Mouse (Mus musculus): ENCODE results near the gene Gramd2.

Gene Gramd2

GRCm38 (mm10) chr9:59679678-59680533, at the start of gene Gramd2:
Gramd2 (plus strand) TSS chr9:59680144.
- no peak for DNase-seq (ENCODE audit: low read depth)

GRCm38 (mm10) chr9:59638372-59638771, 41.6 kb upstream of the Gramd2 start:
- DNase-seq (ENCODE audit: low read depth): no peak

- DNase-seq (ENCODE audit: low read depth): no peak
Measured at GRCm38 (mm10) chr9:59639936-59640335, 40.0 kb upstream of the Gramd2 start.

GRCm38 (mm10) chr9:59641320-59641719, 38.6 kb upstream of the Gramd2 start:
- no peak for DNase-seq (ENCODE audit: low read depth)

- DNase-seq (ENCODE audit: low read depth): no peak
Measured at GRCm38 (mm10) chr9:59649911-59650310, 30.0 kb upstream of the Gramd2 start.

DNA sequence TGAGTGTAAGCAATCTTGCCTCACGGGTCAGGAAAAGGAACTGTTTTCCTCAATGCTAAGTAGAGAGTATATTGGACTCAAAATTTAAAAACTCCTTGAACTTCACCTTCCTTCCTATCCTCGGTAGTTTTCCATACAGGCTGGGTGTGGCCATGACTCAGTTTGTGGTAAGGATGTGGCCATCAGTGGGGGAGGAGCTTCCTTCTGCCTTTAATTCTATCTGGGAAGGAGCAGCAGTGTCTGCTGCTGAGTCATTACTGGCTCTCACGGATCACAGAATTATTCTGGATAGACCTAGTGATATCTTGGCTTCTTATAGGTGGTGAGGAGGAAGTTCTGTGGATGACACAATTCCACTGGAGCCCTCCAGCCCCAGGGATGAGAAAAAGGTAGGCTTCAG, 26.6 kb upstream of the Gramd2 start:
- DNase-seq (ENCODE audit: low read depth): no peak

- DNase-seq (ENCODE audit: low read depth): no peak
Measured at GRCm38 (mm10) chr9:59654450-59654983, 25.4 kb upstream of the Gramd2 start.

- peak; percentile 95 for DNase-seq (ENCODE audit: low read depth)
Measured at GRCm38 (mm10) chr9:59655958-59656634, 23.8 kb upstream of the Gramd2 start, which contains the start of gene Pkm. Pkm (plus strand) TSS chr9:59656368.

DNA sequence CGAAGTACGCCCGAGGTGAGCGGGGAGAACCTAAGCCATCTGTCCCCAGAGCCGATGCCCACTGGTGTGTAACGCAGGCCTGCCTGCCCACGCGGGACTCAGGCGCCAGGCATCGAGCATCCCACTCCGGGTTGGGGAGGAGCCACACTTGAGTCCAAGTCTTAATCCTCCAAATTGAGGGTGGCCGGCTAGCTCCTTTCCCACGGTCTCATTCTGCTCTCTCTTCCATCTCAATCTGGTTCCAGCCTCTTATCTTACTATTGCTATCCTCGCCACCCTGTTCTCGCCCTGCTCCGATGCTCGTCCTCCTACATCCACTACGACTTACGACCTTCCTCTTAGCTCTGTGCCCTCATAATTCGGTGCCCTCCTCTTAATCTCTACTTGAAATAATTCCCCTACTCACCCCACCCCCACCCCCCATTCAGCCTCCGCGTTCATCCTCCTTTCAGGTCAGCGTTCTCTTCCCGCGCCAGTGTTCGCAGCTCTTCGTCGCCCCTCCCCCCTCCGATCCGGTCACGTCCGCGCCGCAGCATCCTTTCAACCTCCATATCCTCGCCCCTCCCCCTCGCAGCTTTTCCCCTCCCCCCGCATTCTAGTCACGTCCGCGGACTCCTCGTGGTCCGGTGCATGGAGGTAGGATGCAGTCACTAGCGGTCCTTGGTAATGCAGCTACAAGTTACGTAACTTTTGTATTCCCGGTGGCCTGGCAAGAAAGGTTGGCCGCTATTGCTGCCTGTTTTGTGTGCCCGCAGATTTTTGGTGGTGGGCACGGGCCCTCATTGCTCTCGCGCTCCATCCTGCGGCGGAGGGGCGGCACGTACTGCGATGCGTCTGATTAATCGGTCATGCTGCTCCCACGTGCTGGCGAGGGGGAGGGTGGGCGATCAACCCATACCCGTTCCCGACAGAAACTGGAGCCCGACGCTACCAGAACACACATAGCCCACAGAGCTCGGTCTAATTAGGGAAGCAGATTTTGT, 23.0 kb upstream of the Gramd2 start:
- no peak for DNase-seq (ENCODE audit: low read depth)

GRCm38 (mm10) chr9:59658146-59658545, 21.8 kb upstream of the Gramd2 start:
- DNase-seq (ENCODE audit: low read depth): no peak

GRCm38 (mm10) chr9:59659036-59660026, 20.6 kb upstream of the Gramd2 start:
- peak; percentile 84 for DNase-seq (ENCODE audit: low read depth)

DNA sequence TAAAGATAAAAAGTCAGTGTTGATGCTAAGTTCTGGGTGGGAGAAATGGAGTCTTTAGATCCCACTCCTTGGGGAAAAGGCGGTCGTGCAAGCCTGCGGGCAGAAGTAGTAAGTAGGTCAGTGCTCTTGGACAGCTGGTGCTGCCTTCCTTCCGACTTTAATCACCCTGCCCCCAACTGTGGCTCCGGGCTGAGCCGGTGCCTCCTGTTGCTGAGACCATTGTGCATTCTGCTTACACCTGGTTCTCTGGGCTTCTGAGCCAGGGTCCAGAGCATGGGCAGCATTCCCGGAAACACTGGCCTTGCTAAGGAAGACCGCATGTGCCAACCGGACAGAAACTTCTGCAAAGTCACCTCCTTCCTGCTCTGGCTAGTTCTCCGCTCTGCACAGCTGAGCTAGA, 19.5 kb upstream of the Gramd2 start:
- DNase-seq (ENCODE audit: low read depth): no peak

DNA sequence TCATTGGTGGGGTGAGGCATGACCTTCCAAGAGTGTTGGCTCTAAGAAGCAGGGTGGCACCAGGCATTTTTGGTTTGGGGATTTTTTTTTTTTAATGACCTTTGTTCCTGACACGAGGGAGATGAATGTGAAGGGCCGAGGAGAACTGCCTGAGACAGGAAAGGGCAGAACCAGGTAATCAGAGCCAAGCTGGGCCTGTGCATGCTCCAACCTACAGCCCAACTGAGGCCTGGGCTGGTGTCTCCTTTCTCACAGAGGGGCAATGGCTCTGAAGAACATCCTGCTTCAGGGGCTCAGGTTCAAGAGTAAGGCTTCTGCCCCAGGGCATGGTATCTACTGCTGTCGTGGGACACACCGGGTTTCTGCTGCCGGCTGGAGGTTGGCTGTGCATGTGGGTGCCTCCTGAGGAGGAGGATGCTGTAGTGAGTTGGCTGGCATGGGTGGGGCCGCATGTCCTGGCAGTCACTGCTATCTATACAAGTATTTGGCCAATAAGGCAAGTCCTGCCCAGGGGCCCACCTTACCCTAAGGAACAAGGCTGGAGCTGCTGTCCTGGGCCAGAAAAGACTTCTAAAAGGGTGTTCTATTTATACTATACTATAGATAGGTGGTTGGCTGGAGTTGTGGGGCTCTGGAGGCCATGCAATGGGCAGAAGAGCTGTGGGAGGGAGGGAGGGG, 18.5 kb upstream of the Gramd2 start:
- DNase-seq (ENCODE audit: low read depth): no peak

- no peak for DNase-seq (ENCODE audit: low read depth)
Measured at GRCm38 (mm10) chr9:59663226-59663625, 16.7 kb upstream of the Gramd2 start.

GRCm38 (mm10) chr9:59663957-59664356, 16.0 kb upstream of the Gramd2 start:
- DNase-seq (ENCODE audit: low read depth): no peak

- no peak for DNase-seq (ENCODE audit: low read depth)
Measured at GRCm38 (mm10) chr9:59664664-59665256, 15.2 kb upstream of the Gramd2 start.

- DNase-seq (ENCODE audit: low read depth): no peak
Measured at GRCm38 (mm10) chr9:59666016-59666415, 13.9 kb upstream of the Gramd2 start.

GRCm38 (mm10) chr9:59666813-59667212, 13.1 kb upstream of the Gramd2 start:
- DNase-seq (ENCODE audit: low read depth): no peak

GRCm38 (mm10) chr9:59667250-59667649, 12.7 kb upstream of the Gramd2 start:
- DNase-seq (ENCODE audit: low read depth): no peak

- DNase-seq (ENCODE audit: low read depth): no peak
Measured at GRCm38 (mm10) chr9:59667904-59668303, 12.0 kb upstream of the Gramd2 start.
